Mouse (Mus musculus): ENCODE measurements around the gene Esyt2. TPM values are rescaled to one million over a fixed set of nuclear protein-coding genes. Genes with fewer than 3 reads are reported as not detected.

The Esyt2 gene
- polyA plus RNA-seq, 1 experiment from 2014 or later: 20.3 TPM

DNA sequence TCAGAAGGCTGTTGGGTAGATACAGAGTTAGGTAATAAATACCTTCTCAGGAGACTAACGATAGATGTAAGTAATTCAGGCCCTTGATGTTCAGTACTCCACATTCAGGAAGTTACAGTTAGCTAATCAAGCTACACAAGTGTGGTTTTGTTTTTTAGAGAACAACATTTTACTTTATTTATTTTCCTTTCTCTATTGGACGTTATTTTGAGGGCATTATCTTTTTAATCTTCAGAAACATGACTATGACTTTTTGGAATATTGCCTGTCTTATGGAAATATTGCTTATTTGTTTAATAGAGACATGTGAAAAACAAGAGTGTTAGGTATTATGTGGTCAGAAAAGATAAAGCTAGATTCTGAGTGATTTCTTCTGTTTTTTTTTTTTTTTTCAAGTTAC, 12.2 kb downstream of the Esyt2 start:
- Histone ChIP-seq H3K27ac (ENCODE audit: low read length) (no peak overlapping the region), H3K9ac (ENCODE audit: low read length) (no peak overlapping the region), H3K4me2 (ENCODE audit: low read depth, low read length) (no peak overlapping the region), H3K27me3 (ENCODE audit: control insufficient read depth, insufficient read depth, low read depth, low read length) (no peaks in the 10 kb centered on the region), H3K4me1 (replicated peaks; ENCODE audit: control insufficient read depth, insufficient read depth, low read length) (peaks cover 2% of the 10 kb centered on the region; the same call in 1 of the 2 replicates), H3K36me3 (ENCODE audit: control insufficient read depth, insufficient read depth, low read length) (no peaks in the 10 kb centered on the region), H3K9me3 (ENCODE audit: control insufficient read depth, low read length) (no peaks in the 10 kb centered on the region), H3K4me3 (ENCODE audit: low read length) (no peak overlapping the region)
- WGBS: 40% methylated on average over 2 of the region's 2 CpGs
- ATAC-seq (ENCODE audit: low read depth): no peak

DNA sequence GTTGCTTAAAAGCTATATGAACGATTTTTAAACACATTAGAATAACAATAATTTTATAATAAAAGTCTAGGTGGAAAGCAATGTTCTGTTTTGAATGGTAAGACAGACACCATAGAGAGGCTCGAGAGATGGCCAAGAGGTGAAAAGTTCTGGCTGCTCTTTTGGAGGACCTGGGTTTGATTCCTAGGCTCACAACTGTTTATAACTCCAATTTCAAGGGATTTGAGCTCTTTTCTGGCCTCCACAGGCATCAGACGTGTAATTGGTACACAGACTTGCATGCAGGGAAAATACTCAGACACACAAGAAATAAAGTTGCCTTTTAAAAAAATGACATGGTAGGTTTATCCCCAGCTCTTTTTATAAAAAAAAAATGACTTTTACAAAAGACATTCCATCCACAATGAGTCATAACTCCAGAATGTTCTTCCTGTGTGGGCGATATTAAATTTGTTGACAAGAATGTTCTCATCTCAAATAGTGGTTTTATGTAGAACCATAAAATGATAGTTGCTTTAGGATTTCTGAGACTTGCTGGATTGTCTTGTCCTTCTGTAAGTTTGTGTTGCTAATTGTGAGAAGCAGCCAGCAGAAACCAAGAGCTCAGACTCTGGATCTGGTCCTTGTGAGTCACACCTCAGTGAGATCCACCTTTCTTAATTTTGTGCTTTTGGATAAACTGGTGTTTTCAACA, 12.8 kb downstream of the Esyt2 start:
- no peaks in the 10 kb centered on the region for H3K27me3 ChIP-seq (ENCODE audit: control insufficient read depth, insufficient read depth, low read depth, low read length)
- H3K27ac ChIP-seq (ENCODE audit: low read length): no peak overlapping the region
- no peak overlapping the region for H3K4me3 ChIP-seq (ENCODE audit: low read length)
- peaks cover 2% of the 10 kb centered on the region; the same call in 1 of the 2 replicates for H3K4me1 ChIP-seq (replicated peaks; ENCODE audit: control insufficient read depth, insufficient read depth, low read length)
- no peak overlapping the region for H3K4me2 ChIP-seq (ENCODE audit: low read depth, low read length)
- no peak for ATAC-seq (ENCODE audit: low read depth)
- H3K9ac ChIP-seq (ENCODE audit: low read length): no peak overlapping the region
- 55% methylated on average over 4 of the region's 4 CpGs for WGBS
- H3K9me3 ChIP-seq (ENCODE audit: control insufficient read depth, low read length): no peaks in the 10 kb centered on the region
- H3K36me3 ChIP-seq (ENCODE audit: control insufficient read depth, insufficient read depth, low read length): no peaks in the 10 kb centered on the region

DNA sequence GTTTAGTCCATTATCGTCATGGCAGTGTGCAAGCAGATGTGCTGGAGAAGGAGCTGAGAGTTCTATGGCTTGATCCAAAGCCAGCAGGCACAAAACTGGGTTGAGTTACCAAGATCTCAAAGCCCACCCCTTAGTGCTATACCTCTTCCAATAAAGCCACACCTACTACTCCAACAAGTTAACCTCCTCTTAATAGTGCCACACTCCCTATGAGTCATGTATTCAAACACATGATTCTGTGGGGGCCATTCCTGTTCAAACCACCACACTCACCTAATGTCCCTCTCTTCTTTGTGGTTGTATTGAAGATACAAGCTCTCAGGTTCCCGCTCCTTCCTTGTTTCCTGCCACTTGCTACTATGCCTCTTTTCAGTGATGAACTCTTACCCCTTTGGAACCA, 18.9 kb downstream of the Esyt2 start:
- no peak overlapping the region for H3K27ac ChIP-seq (ENCODE audit: low read length)
- WGBS: 83% methylated on average over 2 of the region's 2 CpGs
- H3K9ac ChIP-seq (ENCODE audit: low read length): no peak overlapping the region
- no peak for ATAC-seq (ENCODE audit: low read depth)
- no peaks in the 10 kb centered on the region for H3K4me1 ChIP-seq (replicated peaks; ENCODE audit: control insufficient read depth, insufficient read depth, low read length)
- no peaks in the 10 kb centered on the region for H3K9me3 ChIP-seq (ENCODE audit: control insufficient read depth, low read length)
- H3K27me3 ChIP-seq (ENCODE audit: control insufficient read depth, insufficient read depth, low read depth, low read length): no peaks in the 10 kb centered on the region
- H3K4me2 ChIP-seq (ENCODE audit: low read depth, low read length): no peak overlapping the region
- H3K4me3 ChIP-seq (ENCODE audit: low read length): no peak overlapping the region
- H3K36me3 ChIP-seq (ENCODE audit: control insufficient read depth, insufficient read depth, low read length): no peaks in the 10 kb centered on the region

DNA sequence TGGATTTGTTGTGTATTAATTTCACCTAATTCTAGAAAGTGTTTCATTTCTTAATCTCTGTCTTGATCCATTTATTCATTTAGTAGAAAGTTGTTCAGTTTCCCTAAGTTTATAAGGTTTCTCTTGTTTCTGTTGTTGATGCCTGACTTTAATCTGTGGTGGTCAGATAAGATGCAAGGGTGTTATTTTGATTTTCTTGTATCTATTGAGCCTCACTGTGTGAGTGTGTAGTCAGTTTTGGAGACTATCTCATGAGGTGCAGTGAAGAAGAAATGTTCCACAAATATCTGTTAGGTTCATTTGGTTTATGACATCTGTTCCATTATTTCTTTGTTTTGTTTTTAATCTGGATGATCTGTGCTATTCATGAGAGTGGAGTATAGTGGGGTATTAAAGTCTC, 21.2 kb downstream of the Esyt2 start:
- no peak for ATAC-seq (ENCODE audit: low read depth)
- Histone ChIP-seq H3K4me3 (ENCODE audit: low read length) (no peak overlapping the region), H3K9me3 (ENCODE audit: control insufficient read depth, low read length) (no peaks in the 10 kb centered on the region), H3K36me3 (ENCODE audit: control insufficient read depth, insufficient read depth, low read length) (no peaks in the 10 kb centered on the region), H3K4me1 (replicated peaks; ENCODE audit: control insufficient read depth, insufficient read depth, low read length) (no peaks in the 10 kb centered on the region), H3K9ac (ENCODE audit: low read length) (no peak overlapping the region), H3K4me2 (ENCODE audit: low read depth, low read length) (no peak overlapping the region), H3K27ac (ENCODE audit: low read length) (no peak overlapping the region), H3K27me3 (ENCODE audit: control insufficient read depth, insufficient read depth, low read depth, low read length) (no peaks in the 10 kb centered on the region)

DNA sequence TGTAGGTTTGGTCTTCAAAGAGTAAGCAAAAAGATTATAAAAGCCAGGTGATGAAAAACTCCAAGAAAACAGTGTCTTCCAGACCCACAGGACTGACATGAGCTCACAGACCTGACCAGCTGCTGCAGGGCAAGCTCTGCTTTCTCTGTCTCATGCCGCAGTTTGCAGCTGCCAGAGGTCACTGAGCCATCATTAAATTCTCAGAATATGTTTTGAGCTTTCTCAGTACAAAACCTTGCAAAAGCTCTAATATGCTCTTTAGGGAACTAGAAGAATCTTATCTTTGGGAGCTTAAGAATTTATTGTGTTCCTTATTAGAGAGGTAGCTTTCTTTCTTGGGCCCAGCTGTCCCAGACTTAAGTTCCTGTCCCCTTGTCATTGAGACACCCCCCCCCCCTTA, 25.0 kb downstream of the Esyt2 start:
- H3K9me3 ChIP-seq (ENCODE audit: control insufficient read depth, low read length): no peaks in the 10 kb centered on the region
- no peaks in the 10 kb centered on the region for H3K27me3 ChIP-seq (ENCODE audit: control insufficient read depth, insufficient read depth, low read depth, low read length)
- 60% methylated on average over 1 of the region's 1 CpGs for WGBS
- no peak overlapping the region for H3K4me2 ChIP-seq (ENCODE audit: low read depth, low read length)
- H3K4me1 ChIP-seq (replicated peaks; ENCODE audit: control insufficient read depth, insufficient read depth, low read length): 0 out of 2 replicates have a peak, but pooled peaks cover 2% of the 10 kb centered on the region
- H3K4me3 ChIP-seq (ENCODE audit: low read length): no peak overlapping the region
- no peak overlapping the region for H3K9ac ChIP-seq (ENCODE audit: low read length)
- ATAC-seq (ENCODE audit: low read depth): no peak
- H3K36me3 ChIP-seq (ENCODE audit: control insufficient read depth, insufficient read depth, low read length): no peaks in the 10 kb centered on the region
- no peak overlapping the region for H3K27ac ChIP-seq (ENCODE audit: low read length)

DNA sequence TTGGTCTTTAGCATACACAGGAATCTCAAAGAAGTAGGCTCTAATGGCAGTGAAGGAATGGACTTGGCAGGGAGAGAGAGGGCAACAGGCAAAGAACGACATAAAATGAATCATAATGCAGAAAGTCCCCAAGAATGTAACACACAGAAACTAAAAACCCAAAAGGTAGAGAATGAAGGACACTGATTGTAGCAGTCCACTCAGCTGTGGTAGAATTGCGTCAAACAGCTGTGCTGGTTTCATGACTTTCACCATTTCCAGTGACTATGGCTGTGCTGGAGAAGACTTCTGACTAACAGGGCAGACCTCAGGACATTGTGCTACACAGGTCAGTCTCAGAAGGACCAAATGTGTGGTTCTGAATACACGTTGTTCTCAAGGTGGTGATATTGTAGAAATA, 26.9 kb downstream of the Esyt2 start:
- no peak for ATAC-seq (ENCODE audit: low read depth)
- Histone ChIP-seq H3K9ac (ENCODE audit: low read length) (no peak overlapping the region), H3K27ac (ENCODE audit: low read length) (no peak overlapping the region), H3K4me3 (ENCODE audit: low read length) (no peak overlapping the region), H3K36me3 (ENCODE audit: control insufficient read depth, insufficient read depth, low read length) (no peaks in the 10 kb centered on the region), H3K9me3 (ENCODE audit: control insufficient read depth, low read length) (no peaks in the 10 kb centered on the region), H3K4me2 (ENCODE audit: low read depth, low read length) (no peak overlapping the region), H3K4me1 (replicated peaks; ENCODE audit: control insufficient read depth, insufficient read depth, low read length) (0 out of 2 replicates have a peak, but pooled peaks cover 2% of the 10 kb centered on the region), H3K27me3 (ENCODE audit: control insufficient read depth, insufficient read depth, low read depth, low read length) (no peaks in the 10 kb centered on the region)
- WGBS: 85% methylated on average over 3 of the region's 3 CpGs

DNA sequence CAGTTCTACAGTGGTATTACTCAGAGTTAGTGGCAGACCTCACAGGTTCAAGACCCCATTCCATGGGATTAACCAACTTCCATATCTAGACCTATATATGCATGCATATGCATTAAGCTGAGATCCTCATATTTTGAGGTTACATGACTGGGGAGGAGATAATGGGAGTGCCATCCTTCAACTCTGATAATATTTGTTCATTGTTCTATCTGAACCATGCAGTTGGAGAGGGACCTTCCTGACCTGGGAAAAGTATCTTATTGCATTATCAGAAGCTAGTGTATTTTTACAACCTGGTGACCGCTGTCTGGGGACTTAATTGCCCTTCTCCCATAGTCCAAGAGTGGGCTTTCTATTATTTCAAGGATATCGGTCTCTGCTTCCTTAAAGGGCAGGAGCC, 27.6 kb downstream of the Esyt2 start:
- Histone ChIP-seq H3K9ac (ENCODE audit: low read length) (no peak overlapping the region), H3K36me3 (ENCODE audit: control insufficient read depth, insufficient read depth, low read length) (no peaks in the 10 kb centered on the region)

DNA sequence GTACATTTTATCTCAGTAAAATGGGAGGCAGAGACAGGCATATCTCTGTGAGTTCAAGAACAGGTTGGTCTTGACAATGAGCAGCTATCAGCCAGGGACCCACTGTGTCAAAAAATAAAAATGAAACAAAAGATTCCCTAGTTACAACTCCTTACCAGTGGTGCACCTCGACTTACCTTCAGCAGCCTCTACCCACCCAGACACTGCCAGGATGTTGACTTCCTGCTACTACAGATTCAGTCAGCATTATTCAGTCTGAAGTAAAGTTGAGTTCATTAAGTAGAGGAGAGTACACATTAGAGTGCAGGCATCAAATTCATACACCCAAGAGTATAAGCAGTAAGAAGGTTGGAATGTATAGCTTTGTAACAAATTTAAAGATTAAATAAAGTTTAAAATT, 32.8 kb downstream of the Esyt2 start:
- no peak for ATAC-seq (ENCODE audit: low read depth)
- H3K9ac ChIP-seq (ENCODE audit: low read length): no peak overlapping the region
- no peaks in the 10 kb centered on the region for H3K9me3 ChIP-seq (ENCODE audit: control insufficient read depth, low read length)
- WGBS: 67% methylated on average over 1 of the region's 1 CpGs
- H3K4me3 ChIP-seq (ENCODE audit: low read length): no peak overlapping the region
- 0 out of 2 replicates have a peak, but pooled peaks cover 2% of the 10 kb centered on the region for H3K4me1 ChIP-seq (replicated peaks; ENCODE audit: control insufficient read depth, insufficient read depth, low read length)
- H3K4me2 ChIP-seq (ENCODE audit: low read depth, low read length): no peak overlapping the region
- H3K27me3 ChIP-seq (ENCODE audit: control insufficient read depth, insufficient read depth, low read depth, low read length): no peaks in the 10 kb centered on the region
- no peaks in the 10 kb centered on the region for H3K36me3 ChIP-seq (ENCODE audit: control insufficient read depth, insufficient read depth, low read length)
- H3K27ac ChIP-seq (ENCODE audit: low read length): no peak overlapping the region

More for the DNA sequence above, 27.6 kb downstream of the Esyt2 start:
- no peak overlapping the region for H3K27ac ChIP-seq (ENCODE audit: low read length)
- WGBS: 81% methylated on average over 2 of the region's 2 CpGs
- H3K4me1 ChIP-seq (replicated peaks; ENCODE audit: control insufficient read depth, insufficient read depth, low read length): 0 out of 2 replicates have a peak, but pooled peaks cover 2% of the 10 kb centered on the region
- H3K4me3 ChIP-seq (ENCODE audit: low read length): no peak overlapping the region
- H3K4me2 ChIP-seq (ENCODE audit: low read depth, low read length): no peak overlapping the region
- H3K27me3 ChIP-seq (ENCODE audit: control insufficient read depth, insufficient read depth, low read depth, low read length): no peaks in the 10 kb centered on the region
- ATAC-seq (ENCODE audit: low read depth): no peak
- H3K9me3 ChIP-seq (ENCODE audit: control insufficient read depth, low read length): no peaks in the 10 kb centered on the region

DNA sequence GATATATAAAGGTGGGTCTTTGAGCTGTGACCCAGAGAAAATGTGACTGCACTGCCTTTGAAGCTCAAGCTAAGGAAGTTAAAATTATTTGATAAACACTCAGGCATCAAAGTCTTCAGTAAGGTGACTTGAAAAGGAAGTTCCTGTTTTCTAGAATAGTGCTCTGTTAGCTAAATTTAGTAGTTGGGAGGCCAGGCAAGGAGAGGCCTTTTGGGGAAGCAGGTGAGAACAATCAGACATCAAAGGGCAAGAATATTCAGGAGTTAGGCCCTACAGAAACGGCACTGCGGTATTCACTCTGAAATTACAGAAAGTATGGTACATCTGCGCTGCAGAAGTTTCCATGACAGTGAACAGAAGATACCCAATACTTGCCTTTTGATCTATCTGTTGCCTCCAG, 34.5 kb downstream of the Esyt2 start:
- Histone ChIP-seq H3K4me3 (ENCODE audit: low read length) (no peak overlapping the region), H3K27me3 (ENCODE audit: control insufficient read depth, insufficient read depth, low read depth, low read length) (no peaks in the 10 kb centered on the region), H3K9me3 (ENCODE audit: control insufficient read depth, low read length) (no peaks in the 10 kb centered on the region), H3K4me1 (replicated peaks; ENCODE audit: control insufficient read depth, insufficient read depth, low read length) (0 out of 2 replicates have a peak, but pooled peaks cover 2% of the 10 kb centered on the region), H3K9ac (ENCODE audit: low read length) (no peak overlapping the region), H3K36me3 (ENCODE audit: control insufficient read depth, insufficient read depth, low read length) (no peaks in the 10 kb centered on the region), H3K4me2 (ENCODE audit: low read depth, low read length) (no peak overlapping the region), H3K27ac (ENCODE audit: low read length) (no peak overlapping the region)
- WGBS: 73% methylated on average over 3 of the region's 3 CpGs
- no peak for ATAC-seq (ENCODE audit: low read depth)
